Mouse (Mus musculus) liver, embryonic 14.5 days (tissue): Measurements from ENCODE around the gene Tex38. TPM values are rescaled to one million over a fixed set of nuclear protein-coding genes. Genes with fewer than 3 reads are reported as not detected.

Source experiments
- ATAC-seq: fragments of 200-750 bp; cut with Nextera tagmentation; 2 replicates; pipeline ENCODE4 v1.8.0; 2017; ENCODE audit warnings: moderate number of reproducible peaks, mild to moderate bottlenecking, moderate library complexity; ENCODE audit not compliant: insufficient read depth
- DNase-seq, 3 experiments: peaks; one replicate each; pipeline ENCODE4 v3.0.0-alpha.2; 2012 to 2013; ENCODE audit warnings: low read depth in 3 of 3, low spot score in 3 of 3
- H3K27ac ChIP-seq: fragments of 300-500 bp; sonication (generic); 2 replicates; pipeline ENCODE4 v1.5.1; 2014; ENCODE audit warnings: moderate library complexity, mild to moderate bottlenecking, control low read depth, inconsistent platforms
- H3K27me3 ChIP-seq: fragments of 300-500 bp; sonication (generic); 2 replicates; pipeline ENCODE4 v1.6.1; 2014; ENCODE audit warnings: mild to moderate bottlenecking, low read length, moderate library complexity; ENCODE audit not compliant: control insufficient read depth, insufficient read depth
- H3K36me3 ChIP-seq: fragments of 300-500 bp; sonication (generic); replicated peaks from 2 replicates; pipeline ENCODE4 v1.6.1; 2014; ENCODE audit warnings: low read depth; ENCODE audit not compliant: control insufficient read depth, insufficient read depth
- H3K4me1 ChIP-seq, 2 experiments: fragments of 200-500 bp in 1 of 2; fragments of 300-500 bp in 1 of 2; sonication (generic) in 1 of 2; replicated peaks; 2 replicates each; pipeline ENCODE4 v1.6.1; 2012 to 2014; ENCODE audit warnings: antibody characterized with exemption in 1 of 2, inconsistent platforms in 1 of 2, low read length in 1 of 2; ENCODE audit not compliant: control insufficient read depth in 2 of 2, insufficient read depth in 2 of 2
- H3K4me2 ChIP-seq: fragments of 300-500 bp; sonication (generic); 2 replicates; pipeline ENCODE4 v1.6.1; 2014; ENCODE audit warnings: low read depth, mild to moderate bottlenecking, control low read depth, moderate library complexity
- H3K4me3 ChIP-seq, 2 experiments: fragments of 200-500 bp in 1 of 2; fragments of 300-500 bp in 1 of 2; sonication (generic) in 1 of 2; 2 replicates each; pipeline ENCODE4 v1.5.1; 2012 to 2014; ENCODE audit warnings: low read depth in 2 of 2, low read length in 2 of 2, mild to moderate bottlenecking in 2 of 2, control low read depth in 1 of 2, inconsistent platforms in 1 of 2, moderate library complexity in 1 of 2; ENCODE audit not compliant: insufficient read depth in 1 of 2
- H3K9ac ChIP-seq: fragments of 300-500 bp; sonication (generic); replicated peaks from 2 replicates; pipeline ENCODE4 v1.6.1; 2014; ENCODE audit warnings: mild to moderate bottlenecking, control low read depth, moderate library complexity
- H3K9me3 ChIP-seq: fragments of 300-500 bp; sonication (generic); 2 replicates; pipeline ENCODE4 v1.6.1; 2016; ENCODE audit warnings: low read length, mixed read lengths; ENCODE audit not compliant: control insufficient read depth
- CTCF ChIP-seq: IDR thresholded peaks from 2 replicates; pipeline ENCODE4 v1.5.1; 2016; ENCODE audit warnings: antibody characterized with exemption, low read depth, control low read depth
- EP300 ChIP-seq: IDR thresholded peaks from 2 replicates; pipeline ENCODE4 v1.6.1; 2016; ENCODE audit warnings: antibody characterized with exemption, low read depth
- WGBS: fragments of 180-500 bp; shearing (Covaris S2); extraction: QIAGEN DNeasy Blood & Tissue Kit; methylation state at CpG from one replicate; pipeline ENCODE4 v1.1.7; 2014; ENCODE audit not compliant: insufficient replicate concordance; 5-methylcytosine and 5-hydroxymethylcytosine counted together
- polyA plus RNA-seq, 2 experiments: library from polyadenylated mRNA; depleted of rRNA in 1 of 2; stranded (reverse) in 1 of 2; unstranded in 1 of 2; fragments of >200 nt; fragmentation: Nextera tagmentation in 1 of 2; extraction: Ambion mirVana in 1 of 2; gene quantifications; 2 replicates each; pipeline versions ENCODE4 v1.2.1 to v1.2.3; 2012 to 2014

The Tex38 gene
- polyA plus RNA-seq (2012; rRNA removed) = 0.07 TPM in 1 of 2 replicates, not detected in the other
- polyA plus RNA-seq (2014; fragmentation: Nextera tagmentation; extraction: Ambion mirVana) = not detected in 2 replicates

- no peak for DNase-seq
- Histone ChIP-seq H3K27me3 (no peaks in the 10 kb centered on the region), H3K4me3 (no peak within 1 kb of the TSS), H3K27ac (no peak within 1 kb of the TSS), H3K9me3 (no peaks in the 10 kb centered on the region), H3K36me3 (no peaks in the 10 kb centered on the region; the same call in 1 of the 2 replicates), H3K4me1 (peaks cover 7 to 11% of the 10 kb centered on the region in 2 experiments), H3K4me2 (no peak within 1 kb of the TSS), H3K9ac (no peak within 1 kb of the TSS)
- no peak for ATAC-seq
- TF ChIP-seq CTCF (no peak), EP300 (no peak)
- 58% methylated on average over 3 of the region's 3 CpGs for WGBS
These were observed at the start of gene Tex38 for GRCm38 (mm10) chr4:115780918-115781317. TSS of gene Tex38 (minus strand) at chr4:115781018.

- H3K4me3 ChIP-seq = no peak overlapping the region
- no peaks in the 10 kb centered on the region for H3K27me3 ChIP-seq
- ATAC-seq (no peak), DNase-seq (no peak)
- TF ChIP-seq EP300 = no peak
- no peak for TF ChIP-seq CTCF
- H3K9me3 ChIP-seq = no peaks in the 10 kb centered on the region
- H3K27ac ChIP-seq = no peak overlapping the region
- H3K9ac ChIP-seq = no peak overlapping the region
- WGBS = 41% methylated on average over 5 of the region's 5 CpGs
- peaks cover 17 to 27% of the 10 kb centered on the region in 2 experiments for H3K4me1 ChIP-seq
- H3K36me3 ChIP-seq = peaks cover 8% of the 10 kb centered on the region
- H3K4me2 ChIP-seq = no peak overlapping the region
These were observed 49.7 kb upstream of the Tex38 start for GRCm38 (mm10) chr4:115830491-115830890.

- DNase-seq (no peak), ATAC-seq (no peak)
- Histone ChIP-seq H3K4me1 (peaks cover 36 to 45% of the 10 kb centered on the region in 2 experiments), H3K4me2 (peak overlapping the region; percentile 93), H3K9me3 (no peaks in the 10 kb centered on the region), H3K27ac (peak overlapping the region; percentile 71), H3K9ac (peak overlapping the region; percentile 81), H3K4me3 (peak overlapping the region; percentile 79 to 90), H3K36me3 (peaks cover 8% of the 10 kb centered on the region; the same call in 1 of the 2 replicates), H3K27me3 (no peaks in the 10 kb centered on the region)
- 8% methylated on average over 8 of the region's 8 CpGs for WGBS
- no peak for TF ChIP-seq CTCF
- TF ChIP-seq EP300 = peak; percentile 27; the same call in 1 of the 2 replicates
These were observed 47.7 kb upstream of the Tex38 start for GRCm38 (mm10) chr4:115828572-115828902.

GRCm38 (mm10) chr4:115827888-115828571, 47.2 kb upstream of the Tex38 start, which contains the start of gene Mob3c:
TSS of gene Mob3c (plus strand) at chr4:115828092.
- ATAC-seq (peak; percentile 90), DNase-seq (peak; percentile 67 to 74 (median 72))
- no peak for TF ChIP-seq EP300
- no peak; the same call in 1 of the 2 replicates for TF ChIP-seq CTCF
- peak within 1 kb of the TSS; percentile 71 for H3K27ac ChIP-seq
- peak within 1 kb of the TSS; percentile 79 to 90 for H3K4me3 ChIP-seq
- peaks cover 41 to 50% of the 10 kb centered on the region in 2 experiments for H3K4me1 ChIP-seq
- no peaks in the 10 kb centered on the region for H3K27me3 ChIP-seq
- WGBS = under 1% methylated on average over 48 of the region's 57 CpGs
- peak within 1 kb of the TSS; percentile 81 for H3K9ac ChIP-seq
- peaks cover 8% of the 10 kb centered on the region; the same call in 1 of the 2 replicates for H3K36me3 ChIP-seq
- peak within 1 kb of the TSS; percentile 93 for H3K4me2 ChIP-seq
- H3K9me3 ChIP-seq = no peaks in the 10 kb centered on the region

- DNase-seq (no peak), ATAC-seq (no peak)
- TF ChIP-seq CTCF (no peak), EP300 (no peak)
- 3% methylated on average over 4 of the region's 4 CpGs for WGBS
- no peaks in the 10 kb centered on the region for H3K9me3 ChIP-seq
- H3K4me2 ChIP-seq = peak overlapping the region; percentile 93
- H3K36me3 ChIP-seq = peaks cover 8% of the 10 kb centered on the region; the same call in 1 of the 2 replicates
- no peaks in the 10 kb centered on the region for H3K27me3 ChIP-seq
- H3K4me3 ChIP-seq = peak overlapping the region; percentile 79 to 90
- peak overlapping the region; percentile 81 for H3K9ac ChIP-seq
- peak overlapping the region; percentile 15 for H3K27ac ChIP-seq
- H3K4me1 ChIP-seq = peaks cover 42 to 54% of the 10 kb centered on the region in 2 experiments
These were observed 46.7 kb upstream of the Tex38 start for GRCm38 (mm10) chr4:115827535-115827887.
